Mouse (Mus musculus) heart, embryonic 14.5 days (tissue): ENCODE results near the gene Galnt7. TPM values are rescaled to one million over a fixed set of nuclear protein-coding genes. Genes with fewer than 3 reads are reported as not detected.
"Not testable (repeated sequence)": the region's sequence is repeated elsewhere in the genome, so short reads cannot be mapped to it uniquely, and the experiment has no call there.

Experiments used
- ATAC-seq: fragments of 200-750 bp; cut with Nextera tagmentation; 2 replicates; pipeline ENCODE4 v1.8.0; 2017; ENCODE audit warnings: low read depth, moderate TSS enrichment; ENCODE audit not compliant: insufficient number of reproducible peaks, insufficient read depth, low FRiP score
- H3K27ac ChIP-seq, 2 experiments: fragments of 200-500 bp in 1 of 2; fragments of 300-500 bp in 1 of 2; sonication (generic) in 1 of 2; replicated peaks in 1 of 2; 2 replicates each; pipeline ENCODE4 v1.5.1; 2012 to 2014; ENCODE audit warnings: low read depth in 2 of 2, low read length in 2 of 2, control low read depth in 1 of 2, mild to moderate bottlenecking in 1 of 2, mixed read lengths in 1 of 2; ENCODE audit not compliant: control insufficient read depth in 1 of 2, insufficient read depth in 1 of 2
- H3K27me3 ChIP-seq: fragments of 300-500 bp; sonication (generic); 2 replicates; pipeline ENCODE4 v1.6.1; 2014; ENCODE audit warnings: mild to moderate bottlenecking, low read length, control low read depth; ENCODE audit not compliant: control insufficient read depth, insufficient read depth
- H3K36me3 ChIP-seq: fragments of 300-500 bp; sonication (generic); 2 replicates; pipeline ENCODE4 v1.6.1; 2014; ENCODE audit warnings: mild to moderate bottlenecking, control low read depth, low read length, mixed read lengths; ENCODE audit not compliant: control insufficient read depth, insufficient read depth
- H3K4me1 ChIP-seq, 2 experiments: fragments of 200-500 bp in 1 of 2; fragments of 300-500 bp in 1 of 2; sonication (generic) in 1 of 2; 2 replicates each; pipeline ENCODE4 v1.6.1; 2012 to 2014; ENCODE audit warnings: low read length in 2 of 2, control low read depth in 1 of 2, mixed read lengths in 1 of 2; ENCODE audit not compliant: control insufficient read depth in 2 of 2, insufficient read depth in 2 of 2
- H3K4me2 ChIP-seq: fragments of 300-500 bp; sonication (generic); 2 replicates; pipeline ENCODE4 v1.6.1; 2014; ENCODE audit warnings: mild to moderate bottlenecking, low read length
- H3K4me3 ChIP-seq, 2 experiments: fragments of 200-500 bp in 1 of 2; fragments of 300-500 bp in 1 of 2; sonication (generic) in 1 of 2; 2 replicates each; pipeline ENCODE4 v1.5.1; 2012 to 2014; ENCODE audit warnings: low read length in 2 of 2, mild to moderate bottlenecking in 2 of 2, control low read depth in 1 of 2, low read depth in 1 of 2, moderate library complexity in 1 of 2; ENCODE audit not compliant: control insufficient read depth in 1 of 2, insufficient read depth in 1 of 2
- H3K9ac ChIP-seq: fragments of 300-500 bp; sonication (generic); 2 replicates; pipeline ENCODE4 v1.6.1; 2014; ENCODE audit warnings: mild to moderate bottlenecking, low read length
- H3K9me3 ChIP-seq: fragments of 300-500 bp; sonication (generic); 2 replicates; pipeline ENCODE4 v1.6.1; 2016; ENCODE audit warnings: low read length, control low read depth; ENCODE audit not compliant: control insufficient read depth
- WGBS: fragments of 180-500 bp; shearing (Covaris S2); extraction: QIAGEN DNeasy Blood & Tissue Kit; methylation state at CpG from one replicate; pipeline ENCODE4 v1.1.7; 2014; 5-methylcytosine and 5-hydroxymethylcytosine counted together
- polyA plus RNA-seq: library from polyadenylated mRNA; unstranded; fragments of >200 nt; fragmentation: Nextera tagmentation; extraction: Ambion mirVana; gene quantifications from 2 replicates; pipeline ENCODE4 v1.2.1, GENCODE M21; 2014

The Galnt7 gene
- polyA plus RNA-seq, 1 experiment from 2014 or later = 6.1 TPM

DNA sequence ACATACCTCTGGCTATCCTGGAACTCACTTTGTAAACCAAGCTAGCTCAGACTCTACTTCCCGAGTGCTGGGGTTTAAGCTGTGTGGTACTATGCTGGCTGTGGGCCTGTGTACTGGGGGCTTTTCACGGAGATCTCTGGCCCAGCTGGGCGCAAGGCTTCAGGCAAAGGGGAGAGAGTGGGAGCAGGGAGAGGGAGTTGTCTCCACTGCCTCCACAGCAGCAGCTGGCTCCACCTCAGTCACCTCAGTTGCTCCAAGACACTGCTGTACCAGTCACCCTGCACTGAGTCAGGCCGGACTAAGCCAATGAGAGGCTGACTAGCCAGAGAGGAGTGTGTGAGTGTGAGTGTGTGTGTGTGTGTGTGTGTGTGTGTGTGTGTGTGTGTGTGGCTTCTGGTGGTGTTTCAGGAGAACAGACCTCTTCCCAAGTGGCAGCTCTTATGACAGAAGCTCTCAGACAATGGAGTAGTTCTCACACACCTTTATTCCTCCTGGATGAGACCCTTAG lies 145.2 kb downstream of the Galnt7 start:
- ATAC-seq = no peak
- 85% methylated on average over 4 of the region's 4 CpGs for WGBS
- H3K27me3 ChIP-seq = no peaks in the 10 kb centered on the region
- H3K4me3 ChIP-seq = no peak overlapping the region
- no peak overlapping the region for H3K4me2 ChIP-seq
- peaks cover 4 to 8% of the 10 kb centered on the region in 2 experiments; a peak in 3 of 4 replicates for H3K4me1 ChIP-seq
- no peak overlapping the region for H3K9ac ChIP-seq
- no peak overlapping the region for H3K27ac ChIP-seq
- 0 out of 2 replicates have a peak, but pooled peaks cover 3% of the 10 kb centered on the region for H3K36me3 ChIP-seq
- 0 out of 2 replicates have a peak, but pooled peaks cover 3% of the 10 kb centered on the region for H3K9me3 ChIP-seq

DNA sequence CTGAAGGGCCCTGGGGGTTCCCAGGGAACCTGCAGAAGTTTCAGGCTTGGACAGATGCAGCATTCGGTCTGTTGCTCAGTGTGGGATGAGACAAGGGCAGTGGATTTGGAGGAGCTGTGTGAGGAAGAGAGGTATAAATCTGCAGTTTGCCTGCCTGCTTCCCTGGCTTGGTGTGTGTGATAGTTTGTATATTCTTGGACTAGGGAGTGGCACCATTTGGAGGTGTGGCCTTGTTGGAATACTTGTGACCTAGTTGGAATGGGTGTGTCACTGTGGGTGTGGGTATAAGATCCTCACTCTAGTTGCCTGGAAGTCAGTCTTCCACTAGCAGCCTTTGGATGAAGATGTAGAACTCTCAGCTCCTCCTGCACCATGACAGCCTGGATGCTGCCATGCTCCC lies 147.3 kb downstream of the Galnt7 start:
- H3K4me3 ChIP-seq, H3K9me3 ChIP-seq, H3K36me3 ChIP-seq, H3K9ac ChIP-seq, H3K4me2 ChIP-seq, H3K27me3 ChIP-seq, H3K4me1 ChIP-seq, ATAC-seq: not testable (repeated sequence)
- peak overlapping the region; percentile 28 to 37; a peak in 2 of 4 replicates for H3K27ac ChIP-seq
- 72% methylated on average over 1 of the region's 1 CpGs for WGBS

DNA sequence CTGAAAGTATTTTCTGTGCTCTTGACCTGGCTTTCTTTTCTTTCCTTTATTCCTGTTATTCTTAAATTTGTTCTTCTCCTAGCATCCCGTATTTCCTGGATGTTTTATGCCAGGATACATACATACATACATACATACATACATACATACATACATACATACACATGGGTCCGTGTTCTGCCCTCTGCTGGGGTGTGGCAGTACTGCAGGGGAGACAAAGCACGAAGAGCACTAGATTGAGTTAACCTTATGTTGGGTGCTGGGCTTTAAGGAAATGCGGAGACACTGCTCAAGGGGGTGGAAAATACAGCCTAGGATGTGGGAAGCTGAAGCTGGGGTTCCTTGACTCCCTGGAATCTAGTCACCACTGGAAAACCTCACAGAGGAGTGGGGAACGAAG lies 149.2 kb downstream of the Galnt7 start:
- 0 out of 2 replicates have a peak, but pooled peaks cover 3% of the 10 kb centered on the region for H3K9me3 ChIP-seq
- H3K4me3 ChIP-seq = no peak overlapping the region
- no peak overlapping the region for H3K4me2 ChIP-seq
- no peak for ATAC-seq
- H3K27me3 ChIP-seq = no peaks in the 10 kb centered on the region
- 49% methylated on average over 5 of the region's 5 CpGs for WGBS
- H3K27ac ChIP-seq = no peak overlapping the region
- H3K9ac ChIP-seq = no peak overlapping the region
- H3K4me1 ChIP-seq = peaks cover 1 to 4% of the 10 kb centered on the region in 2 experiments; a peak in 1 of 4 replicates
- 0 out of 2 replicates have a peak, but pooled peaks cover 8% of the 10 kb centered on the region for H3K36me3 ChIP-seq

DNA sequence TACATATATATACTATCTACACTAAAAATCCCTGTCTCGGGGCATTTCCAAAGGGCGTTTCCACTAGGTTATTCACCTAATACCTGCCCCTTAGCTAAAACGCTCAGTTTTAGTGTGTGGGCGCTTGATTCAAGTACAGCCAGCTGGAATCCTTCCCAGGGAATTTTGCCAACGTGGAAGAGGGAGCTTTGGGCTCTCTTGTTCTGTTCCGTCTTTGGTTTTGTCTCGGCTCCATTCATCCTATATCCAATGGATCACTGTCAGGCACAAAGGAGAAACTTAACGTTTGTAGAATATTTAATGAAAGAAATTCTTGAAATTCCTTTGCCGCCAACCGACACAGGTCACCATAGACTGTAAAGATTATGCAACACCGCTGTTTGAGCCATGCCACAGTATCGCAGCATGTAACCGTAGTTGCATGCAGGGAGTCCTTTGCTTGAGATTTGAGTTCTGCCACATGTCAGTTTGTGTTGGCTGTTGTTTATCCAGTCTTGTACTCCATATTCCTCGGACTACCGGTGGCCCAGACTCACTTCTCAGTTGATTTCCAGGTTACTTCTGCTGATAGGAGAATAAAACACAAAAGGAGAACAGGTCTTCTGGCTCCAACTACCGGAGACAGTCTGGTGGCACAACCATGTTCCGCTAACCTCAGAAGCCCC lies 153.9 kb downstream of the Galnt7 start:
- H3K27me3 ChIP-seq = no peaks in the 10 kb centered on the region
- H3K4me3 ChIP-seq = no peak overlapping the region
- H3K4me1 ChIP-seq = peaks cover 0 to 5% of the 10 kb centered on the region in 2 experiments; a peak in 1 of 4 replicates
- H3K9me3 ChIP-seq = 0 out of 2 replicates have a peak, but pooled peaks cover 3% of the 10 kb centered on the region
- H3K36me3 ChIP-seq = peaks cover 17% of the 10 kb centered on the region; the same call in 1 of the 2 replicates
- no peak overlapping the region for H3K27ac ChIP-seq
- ATAC-seq = no peak
- H3K4me2 ChIP-seq = peak overlapping the region; percentile 35
- no peak overlapping the region for H3K9ac ChIP-seq
- 60% methylated on average over 17 of the region's 17 CpGs for WGBS

DNA sequence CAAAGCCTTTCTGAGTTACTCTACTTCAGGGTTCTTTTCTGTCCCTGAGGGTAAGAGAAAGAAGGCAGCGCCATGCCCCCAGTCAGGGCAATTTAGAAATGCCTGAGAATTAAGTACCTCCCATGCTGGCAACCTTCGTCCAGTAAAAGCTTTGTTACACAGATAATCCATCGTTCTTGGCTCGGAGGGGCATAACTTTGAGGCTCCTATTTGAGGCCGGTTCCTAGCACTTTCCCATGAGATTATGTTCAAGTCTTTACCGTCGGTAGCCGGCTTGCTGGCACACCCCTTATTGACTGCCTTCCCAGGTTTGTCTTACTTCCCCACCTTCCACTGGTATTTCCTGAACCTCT lies 154.4 kb downstream of the Galnt7 start:
- no peak overlapping the region for H3K4me3 ChIP-seq

DNA sequence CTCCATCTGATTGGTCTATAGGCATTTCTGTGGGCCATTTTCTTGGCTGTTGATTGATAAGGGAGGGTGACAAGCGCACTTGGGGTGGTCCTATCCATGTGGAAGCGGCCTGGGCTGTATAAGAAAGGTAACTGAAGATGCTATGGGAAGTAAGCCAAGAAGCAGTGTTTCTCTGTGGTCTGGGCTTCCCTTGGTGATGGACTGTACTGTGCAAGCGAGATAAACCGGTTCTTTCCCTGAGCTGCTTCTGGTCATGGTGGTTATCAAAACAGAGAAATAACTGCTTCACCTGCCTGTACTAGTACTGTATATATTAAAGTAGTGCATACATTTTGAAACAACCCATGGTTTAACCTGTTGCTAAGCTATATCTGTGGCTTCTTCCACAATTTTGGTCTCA lies 161.0 kb downstream of the Galnt7 start:
- H3K27ac ChIP-seq = no peak overlapping the region
- H3K4me3 ChIP-seq = no peak overlapping the region
- ATAC-seq = no peak
- WGBS = 95% methylated on average over 4 of the region's 4 CpGs
- no peaks in the 10 kb centered on the region for H3K9me3 ChIP-seq
- H3K4me1 ChIP-seq = no peaks in the 10 kb centered on the region; a peak in 1 of 4 replicates
- no peak overlapping the region for H3K4me2 ChIP-seq
- H3K9ac ChIP-seq = no peak overlapping the region
- no peaks in the 10 kb centered on the region for H3K27me3 ChIP-seq
- peaks cover 16% of the 10 kb centered on the region; the same call in 1 of the 2 replicates for H3K36me3 ChIP-seq

More for the DNA sequence above, 154.4 kb downstream of the Galnt7 start:
- no peak for ATAC-seq
- Histone ChIP-seq H3K9me3 (0 out of 2 replicates have a peak, but pooled peaks cover 3% of the 10 kb centered on the region), H3K27ac (no peak overlapping the region), H3K9ac (no peak overlapping the region), H3K27me3 (no peaks in the 10 kb centered on the region), H3K4me2 (peak overlapping the region; percentile 35), H3K36me3 (peaks cover 17% of the 10 kb centered on the region; the same call in 1 of the 2 replicates), H3K4me1 (0 out of 4 replicates have a peak, but pooled peaks cover 0 to 5% of the 10 kb centered on the region in 2 experiments)
- 68% methylated on average over 8 of the region's 8 CpGs for WGBS

DNA sequence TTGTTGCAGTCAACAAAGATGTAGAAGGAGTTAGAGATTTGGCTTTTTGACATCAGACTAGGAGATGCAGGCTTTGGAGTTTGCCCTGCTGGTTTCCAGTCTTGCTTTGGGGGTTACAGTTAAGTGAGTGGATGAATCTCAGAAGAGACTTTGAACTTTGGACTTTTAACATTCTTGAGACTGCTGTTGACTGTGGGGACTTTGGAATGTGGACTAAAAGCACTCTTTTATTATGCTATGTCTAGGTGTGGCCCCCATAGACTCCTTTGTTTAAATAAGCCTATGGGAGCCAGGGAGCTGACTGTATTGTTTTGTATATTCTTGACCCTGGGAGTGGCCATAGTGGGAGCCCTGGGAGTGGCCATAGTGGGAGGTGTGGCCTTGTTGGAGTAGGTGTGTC lies 162.9 kb downstream of the Galnt7 start:
- Histone ChIP-seq H3K36me3 (peaks cover 12% of the 10 kb centered on the region; the same call in 1 of the 2 replicates), H3K4me2 (no peak overlapping the region), H3K4me1 (peaks cover 0 to 8% of the 10 kb centered on the region in 2 experiments; a peak in 1 of 4 replicates), H3K27ac (no peak overlapping the region), H3K4me3 (no peak overlapping the region), H3K27me3 (no peaks in the 10 kb centered on the region), H3K9ac (no peak overlapping the region), H3K9me3 (no peaks in the 10 kb centered on the region)
- no peak for ATAC-seq
